Mouse (Mus musculus): ENCODE results near the gene Tmem151a. TPM values are rescaled to one million over a fixed set of nuclear protein-coding genes. Genes with fewer than 3 reads are reported as not detected.
A peak's percentile ranks its signal among the peaks of the same experiment; 100 is the strongest.

Gene Tmem151a
- polyA plus RNA-seq, 1 experiment from 2014 or later = 10.4 TPM

DNA sequence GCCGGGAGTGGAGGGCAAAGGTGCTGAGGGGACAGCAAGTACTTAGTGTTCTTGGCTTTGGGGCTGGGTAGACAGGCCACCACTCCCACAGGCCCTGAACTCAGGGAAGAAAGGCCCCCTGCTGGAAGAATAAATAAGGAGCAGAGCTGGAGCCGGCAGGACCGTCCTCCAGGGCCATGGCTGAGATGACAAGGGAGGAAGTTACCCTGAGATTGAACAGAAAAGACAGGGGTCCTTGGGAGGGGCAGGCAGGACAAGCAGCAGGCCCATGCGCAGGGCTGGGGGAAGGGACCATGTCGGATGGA, 22.9 kb upstream of the Tmem151a start:
- no peak overlapping the region for H3K9ac ChIP-seq (ENCODE audit: low read length)
- WGBS = 23% methylated on average over 5 of the region's 5 CpGs
- no peaks in the 10 kb centered on the region for H3K27me3 ChIP-seq (ENCODE audit: control insufficient read depth, insufficient read depth, low read length)
- H3K4me3 ChIP-seq (ENCODE audit: low read depth, low read length) = no peak overlapping the region
- H3K9me3 ChIP-seq (ENCODE audit: control insufficient read depth, low read length) = no peaks in the 10 kb centered on the region
- ATAC-seq (ENCODE audit: low FRiP score, low TSS enrichment) (peak; percentile 38; the same call in 1 of the 2 replicates), DNase-seq (ENCODE audit: low spot score) (peak; percentile 61)
- no peak overlapping the region for H3K4me2 ChIP-seq (replicated peaks; ENCODE audit: low read depth)
- H3K36me3 ChIP-seq (ENCODE audit: control insufficient read depth, insufficient read depth, low read length) = peaks cover 24% of the 10 kb centered on the region
- H3K27ac ChIP-seq (replicated peaks) = peak overlapping the region; percentile 13; the same call in 1 of the 2 replicates
- TF ChIP-seq CTCF (IDR thresholded peaks at IDR 0.05; ENCODE audit: low read depth) = peak; percentile 73
- no peak for TF ChIP-seq EP300 (optimal IDR thresholded peaks at IDR 0.05)
- H3K4me1 ChIP-seq (replicated peaks; ENCODE audit: control insufficient read depth, insufficient read depth) = no peaks in the 10 kb centered on the region

DNA sequence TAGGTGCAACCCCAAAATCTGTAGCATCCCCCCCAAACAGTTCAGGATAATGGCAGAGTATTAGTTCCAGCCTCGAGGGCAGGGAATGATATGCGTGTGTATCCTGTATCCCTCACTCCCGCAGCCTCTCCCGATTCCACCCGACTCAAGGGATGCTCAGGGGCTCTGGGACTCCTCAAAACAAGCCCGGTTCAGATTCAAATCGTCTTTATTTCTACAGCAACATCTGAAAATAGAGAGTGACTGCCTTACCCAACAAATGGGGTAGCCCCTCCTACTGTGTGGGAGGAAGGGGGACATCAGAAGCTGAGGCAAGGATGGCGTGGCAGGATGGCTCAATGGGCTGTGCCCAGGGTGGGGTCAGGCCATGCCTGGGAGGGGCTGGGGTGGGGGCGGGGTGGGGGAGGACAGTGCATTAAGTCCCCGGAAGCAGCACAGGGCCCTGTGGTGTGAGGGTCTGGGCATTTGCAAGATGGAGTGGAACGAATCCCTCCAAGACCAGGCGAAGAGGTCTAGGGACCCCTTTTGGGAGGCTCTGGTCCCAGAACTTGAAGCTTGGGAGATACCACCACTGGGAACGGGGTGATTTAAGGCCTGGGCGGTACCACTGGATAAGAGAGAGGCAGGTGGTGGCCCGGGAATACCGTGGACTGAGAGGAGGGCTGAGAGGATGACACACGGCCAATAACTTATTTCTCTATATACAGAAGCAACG, 22.4 kb upstream of the Tmem151a start:
- Histone ChIP-seq H3K9me3 (ENCODE audit: control insufficient read depth, low read length) (no peaks in the 10 kb centered on the region), H3K4me1 (replicated peaks; ENCODE audit: control insufficient read depth, insufficient read depth) (no peaks in the 10 kb centered on the region), H3K27me3 (ENCODE audit: control insufficient read depth, insufficient read depth, low read length) (no peaks in the 10 kb centered on the region), H3K4me3 (ENCODE audit: low read depth, low read length) (no peak overlapping the region), H3K4me2 (replicated peaks; ENCODE audit: low read depth) (no peak overlapping the region), H3K36me3 (ENCODE audit: control insufficient read depth, insufficient read depth, low read length) (peaks cover 27% of the 10 kb centered on the region), H3K9ac (ENCODE audit: low read length) (no peak overlapping the region), H3K27ac (replicated peaks) (no peak overlapping the region)
- DNase-seq (ENCODE audit: low spot score) (no peak), ATAC-seq (ENCODE audit: low FRiP score, low TSS enrichment) (no peak)
- no peak for TF ChIP-seq CTCF (IDR thresholded peaks at IDR 0.05; ENCODE audit: low read depth)
- no peak for TF ChIP-seq EP300 (optimal IDR thresholded peaks at IDR 0.05)
- 69% methylated on average over 18 of the region's 18 CpGs for WGBS

DNA sequence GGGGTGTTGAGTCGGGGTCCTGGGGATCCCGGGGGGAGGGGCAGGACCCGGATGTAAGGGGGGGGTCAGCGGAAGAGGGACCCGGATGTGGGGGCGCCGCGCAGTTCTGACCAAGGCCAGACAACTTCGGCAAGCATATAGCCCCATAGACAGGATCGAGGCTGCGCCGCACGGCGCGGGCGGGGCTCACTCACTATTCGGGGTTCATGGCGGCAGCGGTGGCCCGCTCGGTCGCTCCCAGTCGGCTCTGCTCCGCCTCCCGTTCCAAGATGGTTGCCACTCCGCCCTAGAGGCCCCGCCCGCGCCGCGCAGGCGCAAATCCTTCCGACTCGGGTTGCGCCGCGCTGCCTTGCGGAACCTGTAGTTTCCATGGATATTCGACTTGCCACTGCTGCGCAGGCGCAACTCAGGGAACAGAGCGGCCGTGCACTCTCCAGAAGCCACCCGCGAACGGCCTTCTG, 21.4 kb upstream of the Tmem151a start, which contains the start of gene Rab1b:
Gene Rab1b (minus strand): TSS at position 342 of the 461 bp plus-strand sequence.
- Histone ChIP-seq H3K27me3 (ENCODE audit: control insufficient read depth, insufficient read depth, low read length) (no peaks in the 10 kb centered on the region), H3K9me3 (ENCODE audit: control insufficient read depth, low read length) (no peaks in the 10 kb centered on the region), H3K36me3 (ENCODE audit: control insufficient read depth, insufficient read depth, low read length) (peaks cover 29% of the 10 kb centered on the region), H3K4me1 (replicated peaks; ENCODE audit: control insufficient read depth, insufficient read depth) (no peaks in the 10 kb centered on the region), H3K9ac (ENCODE audit: low read length) (peak within 1 kb of the TSS; percentile 92), H3K27ac (replicated peaks) (peak within 1 kb of the TSS; percentile 95), H3K4me2 (replicated peaks; ENCODE audit: low read depth) (peak within 1 kb of the TSS; percentile 90), H3K4me3 (ENCODE audit: low read depth, low read length) (peak within 1 kb of the TSS; percentile 79)
- ATAC-seq (ENCODE audit: low FRiP score, low TSS enrichment) (peak; percentile 91), DNase-seq (ENCODE audit: low spot score) (peak; percentile 98)
- under 1% methylated on average over 46 of the region's 46 CpGs for WGBS
- no peak; the same call in 1 of the 2 replicates for TF ChIP-seq CTCF (IDR thresholded peaks at IDR 0.05; ENCODE audit: low read depth)

DNA sequence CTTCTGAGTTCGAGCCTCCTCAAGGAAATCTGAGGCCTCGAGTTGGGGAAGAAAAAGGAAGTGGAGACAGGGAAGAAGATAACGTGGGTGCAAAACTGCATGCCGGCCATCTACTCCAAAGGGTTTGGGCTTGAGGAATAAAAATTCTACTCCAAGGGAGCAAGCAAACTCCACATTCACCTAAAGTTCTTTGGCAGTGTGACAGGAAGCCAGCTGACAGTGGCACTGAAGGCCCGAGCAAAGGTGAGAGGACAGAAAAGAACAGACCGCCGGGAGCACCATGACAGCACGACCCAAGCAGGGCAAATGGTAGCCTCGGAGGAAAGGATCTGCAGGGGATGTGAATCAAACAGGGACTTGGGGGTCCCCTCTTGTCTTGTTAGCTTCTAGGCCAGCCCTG, 20.7 kb upstream of the Tmem151a start:
- peak overlapping the region; percentile 92 for H3K9ac ChIP-seq (ENCODE audit: low read length)
- no peaks in the 10 kb centered on the region for H3K4me1 ChIP-seq (replicated peaks; ENCODE audit: control insufficient read depth, insufficient read depth)
- H3K9me3 ChIP-seq (ENCODE audit: control insufficient read depth, low read length) = no peaks in the 10 kb centered on the region
- DNase-seq (ENCODE audit: low spot score) (peak; percentile 30), ATAC-seq (ENCODE audit: low FRiP score, low TSS enrichment) (no peak)
- 3% methylated on average over 9 of the region's 9 CpGs for WGBS
- no peak for TF ChIP-seq CTCF (IDR thresholded peaks at IDR 0.05; ENCODE audit: low read depth)
- TF ChIP-seq EP300 (optimal IDR thresholded peaks at IDR 0.05) = no peak
- peak overlapping the region; percentile 95 for H3K27ac ChIP-seq (replicated peaks)
- H3K27me3 ChIP-seq (ENCODE audit: control insufficient read depth, insufficient read depth, low read length) = no peaks in the 10 kb centered on the region
- H3K4me3 ChIP-seq (ENCODE audit: low read depth, low read length) = peak overlapping the region; percentile 79
- H3K36me3 ChIP-seq (ENCODE audit: control insufficient read depth, insufficient read depth, low read length) = peaks cover 31% of the 10 kb centered on the region
- peak overlapping the region; percentile 90 for H3K4me2 ChIP-seq (replicated peaks; ENCODE audit: low read depth)

DNA sequence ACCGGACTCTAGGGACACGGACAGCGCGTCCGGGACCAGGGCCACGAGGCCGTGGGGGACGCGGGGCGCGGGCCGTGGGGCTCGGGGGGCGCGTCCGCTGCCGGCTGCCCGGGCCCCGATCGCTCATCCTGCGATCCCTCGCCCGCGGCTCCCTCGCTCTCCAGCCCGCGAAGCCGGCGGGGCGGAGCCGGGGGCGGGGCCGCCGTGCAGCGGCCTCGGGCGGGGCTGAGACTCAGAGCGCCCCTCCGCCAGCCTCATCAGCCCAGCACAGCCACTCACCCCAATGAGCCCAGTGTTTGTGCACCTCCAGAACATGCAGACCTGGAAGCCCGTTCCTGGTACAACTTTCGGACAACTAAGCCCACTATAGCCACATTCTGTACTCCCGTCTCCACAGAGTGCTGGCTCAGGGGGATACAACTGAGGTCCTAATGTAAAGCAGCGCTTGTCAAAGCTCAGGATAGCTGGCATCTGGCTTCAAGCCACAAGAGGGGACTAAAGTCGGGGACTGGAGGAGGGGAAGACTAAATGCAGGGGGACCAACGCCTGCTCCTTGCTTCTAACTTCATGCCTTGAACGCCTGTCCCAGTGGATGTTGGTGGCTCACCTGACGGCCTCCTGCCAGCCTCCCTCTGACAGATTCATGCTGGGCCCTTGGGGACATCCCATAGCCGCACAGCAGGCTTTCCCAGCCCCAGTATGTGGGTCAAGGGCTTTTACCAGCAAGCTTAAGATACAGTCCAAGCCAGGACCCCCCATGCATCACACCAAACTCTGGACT, 13.2 kb upstream of the Tmem151a start, which contains the start of gene Cnih2:
Gene Cnih2 (minus strand): TSS at position 159 of the 781 bp plus-strand sequence.
- Histone ChIP-seq H3K4me1 (replicated peaks; ENCODE audit: control insufficient read depth, insufficient read depth) (0 out of 2 replicates have a peak, but pooled peaks cover 5% of the 10 kb centered on the region), H3K27ac (replicated peaks) (no peak within 1 kb of the TSS), H3K4me2 (replicated peaks; ENCODE audit: low read depth) (peak within 1 kb of the TSS; percentile 89), H3K27me3 (ENCODE audit: control insufficient read depth, insufficient read depth, low read length) (no peaks in the 10 kb centered on the region), H3K9ac (ENCODE audit: low read length) (peak within 1 kb of the TSS; percentile 67), H3K36me3 (ENCODE audit: control insufficient read depth, insufficient read depth, low read length) (peaks cover 26% of the 10 kb centered on the region), H3K9me3 (ENCODE audit: control insufficient read depth, low read length) (no peaks in the 10 kb centered on the region), H3K4me3 (ENCODE audit: low read depth, low read length) (peak within 1 kb of the TSS; percentile 44)
- 5% methylated on average over 32 of the region's 48 CpGs for WGBS
- DNase-seq (ENCODE audit: low spot score) (peak; percentile 69), ATAC-seq (ENCODE audit: low FRiP score, low TSS enrichment) (peak; percentile 36; the same call in 1 of the 2 replicates)
- no peak for TF ChIP-seq CTCF (IDR thresholded peaks at IDR 0.05; ENCODE audit: low read depth)
- no peak for TF ChIP-seq EP300 (optimal IDR thresholded peaks at IDR 0.05)

Measured in stomach, postnatal 0 days (tissue).